Mouse (Mus musculus): ENCODE data around the gene Ext2.

- TF ChIP-seq FOSL1 (IDR thresholded peaks at IDR 0.05; ENCODE audit: insufficient read depth, low read length, poor library complexity, severe bottlenecking) (no peak), CTCF (IDR thresholded peaks at IDR 0.05; ENCODE audit: control insufficient read depth, insufficient read depth, insufficient read length) (no peak), MYOD1 (IDR thresholded peaks at IDR 0.05; ENCODE audit: control insufficient read depth, insufficient read length, low read depth) (no peak), USF1 (IDR thresholded peaks at IDR 0.05; ENCODE audit: low read depth) (no peak), MAX (IDR thresholded peaks at IDR 0.05) (no peak), CEBPB (IDR thresholded peaks at IDR 0.05; ENCODE audit: low read depth) (no peak)
Measured at GRCm38 (mm10) chr2:93777056-93777430, 45.3 kb downstream of the Ext2 start.

Data from C2C12 (cell line).